Mouse (Mus musculus): ENCODE measurements around the gene Qtrt2. TPM values are rescaled to one million over a fixed set of nuclear protein-coding genes. Genes with fewer than 3 reads are reported as not detected.

The Qtrt2 gene
- polyA plus RNA-seq, 1 experiment from 2014 or later: 36.4 TPM

Other genes with a start within 250 kb of the Qtrt2 start
- not detected in 2 replicates for gene Drd3, start 172.8 kb downstream of the Qtrt2 start, polyA plus RNA-seq (2016; fragmentation: Nextera tagmentation; extraction: Ambion mirVana)
- gene Ccdc191, start 37.0 kb downstream of the Qtrt2 start, polyA plus RNA-seq (2016; fragmentation: Nextera tagmentation; extraction: Ambion mirVana): 14.2 and 14.4 TPM in 2 replicates
- 0.34 and 0.59 TPM in 2 replicates for gene Zdhhc23, start 53.0 kb upstream of the Qtrt2 start, polyA plus RNA-seq (2016; fragmentation: Nextera tagmentation; extraction: Ambion mirVana)
- gene Gramd1c, start 136.5 kb upstream of the Qtrt2 start, polyA plus RNA-seq (2016; fragmentation: Nextera tagmentation; extraction: Ambion mirVana): 6.2 and 6.3 TPM in 2 replicates
- 40.7 and 44.9 TPM in 2 replicates for gene Atp6v1a, start 212.9 kb upstream of the Qtrt2 start, polyA plus RNA-seq (2016; fragmentation: Nextera tagmentation; extraction: Ambion mirVana)
- 114 and 125 TPM in 2 replicates for gene Naa50, start 213.0 kb upstream of the Qtrt2 start, polyA plus RNA-seq (2016; fragmentation: Nextera tagmentation; extraction: Ambion mirVana)
- gene Usf3, start 246.4 kb upstream of the Qtrt2 start, polyA plus RNA-seq (2016; fragmentation: Nextera tagmentation; extraction: Ambion mirVana): 3.4 and 3.5 TPM in 2 replicates

Data from embryonic facial prominence, embryonic 12.5 days (tissue).